16 mouse cellular contexts compared by ENCODE assay signal in genomic region chr16:37526688-37527223, GRCm38 (mm10). TPM values are rescaled to one million over a fixed set of nuclear protein-coding genes. Genes with fewer than 3 reads are reported as not detected.
"Had no signal": no experiment of that assay in that cellular context is flagged by ENCODE, and none has a peak within 500 bp of the region (broad histone marks: within the 10 kb centered on the region; RNA-seq: fewer than 3 reads in every experiment).

No protein-coding gene starts in this region.

- H3K4me1 ChIP-seq: liver, embryonic 15.5 days had no signal

- H3K9ac ChIP-seq: limb, embryonic 12.5 days; liver, embryonic 15.5 days; midbrain, embryonic 13.5 days had no signal

- H3K4me3 ChIP-seq: limb, embryonic 12.5 days; liver, embryonic 15.5 days; midbrain, embryonic 13.5 days had no signal

- ATAC-seq: lung, postnatal 0 days; midbrain, embryonic 13.5 days had no signal

- H3K27me3 ChIP-seq: limb, embryonic 12.5 days; liver, embryonic 15.5 days; midbrain, embryonic 13.5 days had no signal

- H3K4me2 ChIP-seq: limb, embryonic 12.5 days; liver, embryonic 11.5 days; liver, embryonic 15.5 days; midbrain, embryonic 13.5 days had no signal

- DNase-seq: layer of hippocampus, adult 9-11 months; lung, adult 2 months; lung, postnatal 36 days; right cerebral cortex, adult 18-20 months; thymus, postnatal 4 days had no signal

- H3K27ac ChIP-seq: kidney, postnatal 0 days; limb, embryonic 12.5 days; liver, embryonic 15.5 days; midbrain, embryonic 13.5 days; stomach, postnatal 0 days had no signal

RNA-seq across cellular contexts. Expression of gene Hgd, which starts 53.2 kb away (rescaled TPM):
- total RNA-seq: layer of hippocampus, adult 18-20 months; left cerebral cortex, postnatal 36 days; megakaryocyte progenitor cell, adult 5-6 weeks had no signal
- polyA plus RNA-seq: neural tube, embryonic 14.5 days had no signal
